Mouse (Mus musculus) midbrain, embryonic 10.5 days (tissue): Measurements from ENCODE around the gene Tmem219. TPM values are rescaled to one million over a fixed set of nuclear protein-coding genes. Genes with fewer than 3 reads are reported as not detected.

Experiments used
- DNase-seq: peaks from one replicate; pipeline ENCODE4 v3.0.0-alpha.2; 2017; ENCODE audit warnings: low spot score
- H3K27ac ChIP-seq: fragments of 300-500 bp; sonication (generic); replicated peaks from 2 replicates; pipeline ENCODE4 v1.5.1; 2016; ENCODE audit warnings: mild to moderate bottlenecking
- H3K27me3 ChIP-seq: fragments of 300-500 bp; sonication (generic); 2 replicates; pipeline ENCODE4 v1.6.1; 2016; ENCODE audit warnings: low read depth, mild to moderate bottlenecking; ENCODE audit not compliant: poor library complexity, severe bottlenecking
- H3K36me3 ChIP-seq: fragments of 300-500 bp; sonication (generic); 2 replicates; pipeline ENCODE4 v1.6.1; 2016; ENCODE audit warnings: mild to moderate bottlenecking, moderate library complexity
- H3K4me1 ChIP-seq: fragments of 300-500 bp; sonication (generic); 2 replicates; pipeline ENCODE4 v1.6.1; 2016
- H3K4me3 ChIP-seq: fragments of 300-500 bp; sonication (generic); 2 replicates; pipeline ENCODE4 v1.5.1; 2016; ENCODE audit warnings: mild to moderate bottlenecking, moderate library complexity
- H3K9me3 ChIP-seq: fragments of 300-500 bp; sonication (generic); replicated peaks from 2 replicates; pipeline ENCODE4 v1.6.1; 2016; ENCODE audit warnings: mild to moderate bottlenecking
- WGBS: fragments of 180-500 bp; shearing (Covaris S2); methylation state at CpG from one replicate; pipeline ENCODE4 v1.1.7; 2016; 5-methylcytosine and 5-hydroxymethylcytosine counted together
- polyA plus RNA-seq: library from polyadenylated mRNA; unstranded; fragments of >200 nt; fragmentation: Nextera tagmentation; extraction: Ambion mirVana; gene quantifications from 2 replicates; pipeline ENCODE4 v1.2.1, GENCODE M21; 2016

Gene Tmem219
- polyA plus RNA-seq, 1 experiment from 2014 or later = 29.4 TPM

DNA sequence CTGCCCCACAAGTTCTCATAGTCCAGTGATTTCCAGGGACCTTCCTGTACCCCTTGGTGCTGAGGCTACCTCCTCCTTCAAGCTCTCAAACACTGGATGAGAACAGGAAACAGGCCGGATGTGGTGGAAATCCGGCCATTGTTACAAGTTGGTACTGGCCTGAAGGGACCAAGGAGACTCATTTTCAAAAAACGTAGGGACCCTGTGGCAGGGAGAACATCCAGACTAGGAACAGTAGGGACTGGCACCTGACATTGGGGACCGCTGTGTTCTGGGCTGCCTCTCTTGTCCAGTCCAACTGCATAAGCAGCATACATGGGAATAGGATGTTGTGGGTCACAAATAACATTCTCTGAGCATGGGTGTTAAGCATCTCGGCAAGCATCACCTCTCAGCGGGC lies 41.7 kb downstream of the Tmem219 start:
- Histone ChIP-seq H3K9me3 (no peaks in the 10 kb centered on the region), H3K4me1 (peaks cover 49% of the 10 kb centered on the region), H3K36me3 (peaks cover 59% of the 10 kb centered on the region), H3K27me3 (no peaks in the 10 kb centered on the region), H3K4me3 (peak overlapping the region; percentile 89; the same call in 1 of the 2 replicates), H3K27ac (no peak overlapping the region; the same call in 1 of the 2 replicates)
- no peak for DNase-seq
- WGBS = 87% methylated on average over 6 of the region's 6 CpGs

DNA sequence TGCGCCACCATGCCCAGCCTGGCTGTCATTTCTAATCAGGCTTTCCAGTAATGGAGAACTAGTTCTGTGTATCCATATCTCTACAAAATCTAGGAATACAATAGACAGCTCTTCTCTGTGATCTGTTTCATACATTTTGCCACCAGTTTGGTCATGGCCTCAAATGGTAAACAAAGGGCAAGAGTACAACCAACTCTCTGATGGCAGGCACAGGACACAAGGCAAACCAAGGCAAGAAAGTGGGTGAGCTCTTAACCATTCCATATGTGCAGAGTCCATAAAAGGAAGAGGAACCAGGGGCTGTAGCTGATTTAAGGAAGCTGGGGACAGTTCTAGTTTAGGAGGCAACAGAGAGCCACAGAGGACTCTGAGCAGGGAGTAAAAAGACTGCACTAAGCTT lies 45.5 kb downstream of the Tmem219 start:
- peaks cover 22% of the 10 kb centered on the region for H3K4me1 ChIP-seq
- H3K9me3 ChIP-seq = no peaks in the 10 kb centered on the region
- no peak overlapping the region for H3K27ac ChIP-seq
- no peaks in the 10 kb centered on the region for H3K27me3 ChIP-seq
- WGBS = 96% methylated on average over 1 of the region's 1 CpGs
- no peak for DNase-seq
- H3K36me3 ChIP-seq = peaks cover 93% of the 10 kb centered on the region
- H3K4me3 ChIP-seq = no peak overlapping the region

DNA sequence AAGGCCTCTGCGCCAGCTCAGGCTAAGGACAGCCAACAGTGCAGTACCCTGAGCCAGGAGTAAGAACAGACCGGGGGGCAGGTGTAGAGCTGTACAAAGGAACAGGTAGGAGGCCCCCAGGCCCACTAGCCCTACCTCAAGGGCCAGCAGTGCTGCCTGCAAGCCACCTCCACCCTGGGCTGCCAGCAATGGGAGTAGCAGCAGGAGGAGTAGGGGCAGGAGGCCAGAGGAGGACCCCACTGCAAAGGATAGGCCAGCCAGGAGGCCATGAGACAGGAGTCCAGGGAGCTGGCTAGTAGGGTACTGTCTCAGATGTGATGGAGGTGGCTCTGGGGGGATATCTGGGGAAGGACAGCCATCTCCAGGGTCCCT lies 52.2 kb downstream of the Tmem219 start:
- peaks cover 8% of the 10 kb centered on the region; the same call in 1 of the 2 replicates for H3K4me1 ChIP-seq
- WGBS = 96% methylated on average over 2 of the region's 2 CpGs
- H3K27ac ChIP-seq = no peak overlapping the region
- H3K4me3 ChIP-seq = no peak overlapping the region
- no peaks in the 10 kb centered on the region for H3K27me3 ChIP-seq
- DNase-seq = no peak
- no peaks in the 10 kb centered on the region for H3K9me3 ChIP-seq
- H3K36me3 ChIP-seq = peaks cover 100% of the 10 kb centered on the region

DNA sequence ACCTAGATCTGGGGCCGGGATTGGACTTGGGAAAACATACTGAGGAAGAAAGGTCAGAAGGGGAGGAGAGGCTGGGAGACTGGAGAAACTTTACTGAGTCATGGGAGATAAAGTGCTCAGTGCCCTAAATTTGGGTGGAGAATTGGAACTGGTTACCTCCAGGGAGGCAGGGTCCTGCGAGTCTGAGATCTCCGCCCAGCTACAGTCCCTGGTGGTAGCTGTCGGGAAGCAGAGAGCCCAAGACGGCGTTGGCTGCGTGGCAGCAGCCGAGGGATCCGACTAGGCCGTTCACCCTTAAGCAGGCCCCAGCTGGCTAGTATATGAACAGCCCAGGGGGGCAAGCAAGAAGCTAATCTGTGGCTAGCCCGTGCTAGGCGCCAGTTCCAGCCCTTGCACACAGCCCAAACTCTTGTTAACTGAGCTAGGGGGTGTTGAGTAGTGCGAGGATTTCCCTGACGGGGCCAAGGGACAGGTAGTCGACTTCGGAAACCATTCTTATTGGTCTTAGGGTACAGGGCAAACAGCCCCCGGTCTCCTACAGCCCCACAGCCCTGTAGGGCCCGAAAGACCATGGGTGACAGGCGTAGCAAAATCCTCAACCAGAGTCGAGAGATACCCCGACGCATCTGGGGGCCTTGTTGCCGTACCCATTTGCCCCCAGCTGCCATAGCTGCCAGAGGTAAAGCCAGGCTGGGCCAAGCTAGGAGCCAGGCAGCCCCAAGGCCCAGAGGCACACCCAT lies 52.8 kb downstream of the Tmem219 start:
- Histone ChIP-seq H3K27me3 (no peaks in the 10 kb centered on the region), H3K9me3 (no peaks in the 10 kb centered on the region), H3K36me3 (peaks cover 100% of the 10 kb centered on the region), H3K4me1 (peaks cover 8% of the 10 kb centered on the region; the same call in 1 of the 2 replicates), H3K27ac (no peak overlapping the region), H3K4me3 (0 out of 2 replicates have a peak overlapping the region, but pooled peaks have one; percentile 4)
- DNase-seq = no peak
- WGBS = 92% methylated on average over 23 of the region's 23 CpGs

DNA sequence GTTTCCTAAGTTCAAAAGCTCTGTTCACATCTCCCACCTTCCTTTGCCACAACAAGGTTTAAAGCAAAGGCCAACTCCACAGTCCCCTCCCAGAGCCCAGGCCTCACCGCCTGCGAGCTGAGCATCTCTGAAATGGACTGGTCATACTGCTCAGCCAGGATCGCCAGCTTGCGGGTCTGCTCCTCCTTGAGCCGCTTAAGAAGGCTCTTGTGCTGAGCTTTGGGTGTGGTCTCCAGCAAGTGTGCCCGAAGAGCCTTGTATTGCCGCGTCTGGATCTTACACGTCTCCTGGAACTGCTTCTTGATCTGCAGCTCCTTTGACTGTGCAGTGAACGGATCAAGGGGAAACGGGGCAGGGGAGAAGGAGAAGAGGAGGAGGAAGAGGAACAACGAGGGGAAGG lies 54.7 kb downstream of the Tmem219 start:
- H3K36me3 ChIP-seq = peaks cover 100% of the 10 kb centered on the region
- no peak for DNase-seq
- WGBS = 87% methylated on average over 12 of the region's 12 CpGs
- H3K27me3 ChIP-seq = no peaks in the 10 kb centered on the region
- no peaks in the 10 kb centered on the region for H3K9me3 ChIP-seq
- H3K4me1 ChIP-seq = peaks cover 27% of the 10 kb centered on the region
- no peak overlapping the region for H3K27ac ChIP-seq
- H3K4me3 ChIP-seq = no peak overlapping the region

DNA sequence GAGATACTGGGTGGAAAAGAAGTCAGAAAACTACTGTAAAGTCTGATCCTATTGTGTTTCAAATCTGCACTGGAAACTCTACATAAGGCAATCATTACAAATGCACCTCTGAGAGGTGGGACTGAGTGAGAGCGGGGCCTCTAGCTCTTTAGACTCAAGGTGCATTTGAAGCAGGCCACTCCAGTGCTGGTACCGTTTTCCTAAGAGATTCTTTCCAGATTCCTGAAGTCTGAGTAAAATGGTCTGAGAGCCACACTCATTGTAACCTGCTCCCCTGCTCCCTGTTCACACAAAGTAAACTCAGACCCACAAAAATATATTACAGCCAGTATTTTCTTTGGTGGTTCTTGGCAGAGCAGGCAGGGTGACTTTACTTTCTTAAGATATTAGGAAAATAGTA lies 55.2 kb downstream of the Tmem219 start:
- Histone ChIP-seq H3K4me1 (peaks cover 31% of the 10 kb centered on the region), H3K4me3 (no peak overlapping the region), H3K27ac (no peak overlapping the region), H3K36me3 (peaks cover 95% of the 10 kb centered on the region), H3K27me3 (no peaks in the 10 kb centered on the region), H3K9me3 (no peaks in the 10 kb centered on the region)
- WGBS = 94% methylated on average over 2 of the region's 2 CpGs
- DNase-seq = no peak

DNA sequence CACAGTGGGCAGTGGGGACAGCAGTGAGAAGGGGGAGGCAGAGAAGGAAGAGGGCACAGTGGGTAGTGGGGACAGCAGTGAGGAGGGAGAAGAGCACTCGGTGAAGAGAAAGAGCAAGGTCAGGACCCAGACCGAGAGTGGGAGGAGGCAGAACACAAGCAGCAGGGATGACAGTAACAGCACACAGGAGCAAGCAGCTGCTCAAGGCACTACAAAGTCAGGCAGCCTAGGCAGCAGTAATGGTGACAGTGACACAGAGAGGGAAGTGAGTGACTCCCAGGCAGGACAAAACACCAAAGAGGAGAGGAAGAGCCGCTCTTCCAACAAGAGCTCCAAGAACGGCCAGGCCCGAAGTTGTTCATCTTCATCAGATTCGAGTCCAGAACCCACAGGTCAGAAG lies 58.9 kb downstream of the Tmem219 start:
- WGBS = 71% methylated on average over 6 of the region's 6 CpGs
- peak overlapping the region; percentile 94 for H3K27ac ChIP-seq
- H3K4me1 ChIP-seq = peaks cover 40% of the 10 kb centered on the region
- H3K36me3 ChIP-seq = peaks cover 79% of the 10 kb centered on the region
- DNase-seq = no peak
- H3K4me3 ChIP-seq = peak overlapping the region; percentile 72
- H3K9me3 ChIP-seq = no peaks in the 10 kb centered on the region
- H3K27me3 ChIP-seq = no peaks in the 10 kb centered on the region

DNA sequence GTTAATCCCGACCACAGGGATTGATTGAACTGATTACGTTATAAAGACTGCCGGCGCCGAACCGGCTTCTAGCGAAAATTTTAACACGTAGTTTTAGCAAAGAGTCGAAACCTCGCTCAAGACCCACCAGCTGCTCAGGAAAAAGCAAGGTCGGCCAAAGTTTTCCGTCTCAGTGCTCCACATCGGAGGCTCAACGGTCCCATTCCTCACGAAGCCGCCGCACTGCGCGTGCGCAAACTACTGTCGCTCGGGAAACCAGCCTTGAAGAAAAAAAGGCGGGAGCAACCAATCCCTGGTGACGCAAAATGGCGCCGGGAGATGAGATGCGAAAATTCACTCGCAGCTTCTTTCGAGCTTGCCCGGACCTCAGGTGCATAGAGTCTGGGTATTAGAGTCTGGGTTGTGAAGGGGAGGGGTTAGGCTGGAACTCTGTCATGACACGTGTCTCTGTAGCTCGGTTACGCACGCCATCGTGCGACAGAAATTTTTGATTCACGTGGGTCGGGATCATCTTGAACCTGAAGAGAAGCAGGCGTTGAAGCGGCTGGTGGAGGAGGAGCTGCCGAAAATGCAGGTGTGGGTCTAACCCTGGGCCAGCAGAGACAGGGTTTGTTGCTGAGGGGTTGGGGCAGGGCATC lies 60.5 kb downstream of the Tmem219 start, which contains the start of gene Ino80e:
Gene Ino80e, minus strand, starts transcription at position 231 of the 638 bp plus-strand sequence.
- Histone ChIP-seq H3K4me1 (peaks cover 40% of the 10 kb centered on the region), H3K4me3 (peak within 1 kb of the TSS; percentile 72), H3K36me3 (peaks cover 79% of the 10 kb centered on the region), H3K27me3 (no peaks in the 10 kb centered on the region), H3K9me3 (no peaks in the 10 kb centered on the region), H3K27ac (peak within 1 kb of the TSS; percentile 94)
- whole genome bisulfite sequencing = under 1% methylated on average over 41 of the region's 41 CpGs
- peak; percentile 95 for DNase-seq

DNA sequence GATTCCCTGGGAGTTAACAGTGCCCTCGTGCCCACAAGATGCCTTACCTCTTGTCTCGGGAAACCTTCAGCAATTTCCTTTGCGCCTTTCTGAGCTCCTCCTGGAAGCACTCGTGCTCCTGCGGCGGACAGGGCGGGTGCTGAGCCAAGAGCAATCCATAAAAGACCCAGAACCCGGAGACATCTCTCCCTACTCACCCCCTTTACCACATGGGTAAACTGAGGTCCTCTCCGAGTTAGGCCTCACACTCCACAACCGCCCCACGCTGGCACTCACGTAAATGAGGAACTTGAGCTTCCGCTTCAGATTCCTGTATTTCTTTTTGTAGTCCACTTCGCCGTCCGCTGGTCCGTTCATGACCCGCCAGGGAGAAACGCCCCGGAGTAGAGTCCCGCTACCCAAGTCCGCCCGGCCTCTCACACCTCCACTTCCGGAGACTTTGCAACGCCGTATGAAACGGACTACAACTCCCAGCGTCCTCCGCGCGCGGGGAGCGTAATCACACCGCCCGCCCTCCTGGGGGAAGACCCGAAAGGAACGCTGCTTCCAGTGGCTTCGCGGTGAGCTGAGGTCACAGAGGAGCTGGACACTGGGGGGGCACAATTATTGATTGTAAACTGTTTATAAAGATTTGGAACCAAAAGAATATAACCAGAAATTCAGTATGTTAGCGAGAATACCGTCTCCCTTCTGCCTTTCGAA lies 61.1 kb downstream of the Tmem219 start, which contains the start of gene Hirip3:
Gene Hirip3, plus strand, starts transcription at position 544 of the 702 bp plus-strand sequence.
- H3K4me3 ChIP-seq = peak within 1 kb of the TSS; percentile 72
- DNase-seq = peak; percentile 93
- H3K4me1 ChIP-seq = peaks cover 39% of the 10 kb centered on the region
- peak within 1 kb of the TSS; percentile 94 for H3K27ac ChIP-seq
- WGBS = 3% methylated on average over 42 of the region's 42 CpGs
- no peaks in the 10 kb centered on the region for H3K27me3 ChIP-seq
- no peaks in the 10 kb centered on the region for H3K9me3 ChIP-seq
- peaks cover 79% of the 10 kb centered on the region for H3K36me3 ChIP-seq

DNA sequence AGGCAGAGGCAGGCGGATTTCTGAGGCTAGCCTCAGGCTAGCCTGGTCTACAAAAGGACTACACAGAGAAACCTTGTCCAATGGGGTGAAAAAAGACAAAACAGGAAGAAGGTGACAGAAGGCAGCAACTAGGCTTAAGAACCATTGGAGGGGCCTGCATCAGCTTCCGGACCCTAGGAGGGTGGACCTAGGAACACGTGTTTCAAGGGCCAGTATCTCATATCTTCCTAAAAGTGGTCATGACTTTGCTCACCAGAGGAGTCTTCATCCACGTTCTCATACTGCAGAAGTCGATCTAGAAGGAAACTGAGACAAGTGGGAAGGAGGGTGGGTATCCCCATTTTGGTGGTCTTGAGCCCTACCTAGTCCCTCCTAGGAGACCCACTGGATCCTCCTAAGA lies 61.7 kb downstream of the Tmem219 start:
- H3K27me3 ChIP-seq = no peaks in the 10 kb centered on the region
- peak overlapping the region; percentile 72 for H3K4me3 ChIP-seq
- DNase-seq = no peak
- no peaks in the 10 kb centered on the region for H3K9me3 ChIP-seq
- peaks cover 37% of the 10 kb centered on the region for H3K4me1 ChIP-seq
- peak overlapping the region; percentile 94 for H3K27ac ChIP-seq
- H3K36me3 ChIP-seq = peaks cover 79% of the 10 kb centered on the region
- WGBS = 82% methylated on average over 5 of the region's 5 CpGs

DNA sequence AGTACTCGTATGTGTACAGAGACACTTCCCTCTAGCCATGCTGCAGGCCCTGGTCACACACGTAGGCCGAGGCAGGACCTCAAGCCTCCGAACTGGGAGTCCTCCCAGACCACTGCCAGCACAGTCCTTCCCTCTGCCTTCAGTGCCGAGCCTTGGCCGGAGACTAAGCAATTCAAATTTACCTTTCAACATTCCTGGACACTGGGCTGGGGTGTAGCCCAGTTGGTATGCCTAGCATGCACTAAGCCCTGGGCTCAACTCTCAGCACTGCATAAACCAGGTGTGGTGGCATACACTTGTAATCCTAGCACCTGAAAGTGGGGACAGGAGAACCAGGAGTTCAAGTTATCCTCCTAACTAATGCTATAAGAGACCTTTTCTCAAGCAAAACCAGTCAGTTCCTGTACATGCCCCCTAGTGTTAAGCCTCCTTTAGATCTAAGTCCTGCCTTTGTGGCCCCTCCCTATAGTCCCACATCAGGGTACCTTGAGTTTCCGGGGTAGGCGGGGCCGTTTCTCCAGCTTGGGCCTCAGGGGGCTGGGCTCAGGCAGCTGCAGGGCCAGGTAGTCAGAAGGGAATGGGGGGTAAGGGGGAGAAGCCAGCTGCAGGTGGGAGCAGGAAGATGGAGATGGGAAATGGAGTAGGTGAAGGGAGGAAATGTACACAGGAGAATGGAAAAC lies 65.8 kb downstream of the Tmem219 start:
- peaks cover 27% of the 10 kb centered on the region for H3K4me1 ChIP-seq
- H3K4me3 ChIP-seq = no peak overlapping the region
- WGBS = 83% methylated on average over 9 of the region's 9 CpGs
- H3K27ac ChIP-seq = no peak overlapping the region
- H3K36me3 ChIP-seq = peaks cover 90% of the 10 kb centered on the region
- 0 out of 2 replicates have a peak, but pooled peaks cover 4% of the 10 kb centered on the region for H3K27me3 ChIP-seq
- DNase-seq = no peak
- no peaks in the 10 kb centered on the region for H3K9me3 ChIP-seq

DNA sequence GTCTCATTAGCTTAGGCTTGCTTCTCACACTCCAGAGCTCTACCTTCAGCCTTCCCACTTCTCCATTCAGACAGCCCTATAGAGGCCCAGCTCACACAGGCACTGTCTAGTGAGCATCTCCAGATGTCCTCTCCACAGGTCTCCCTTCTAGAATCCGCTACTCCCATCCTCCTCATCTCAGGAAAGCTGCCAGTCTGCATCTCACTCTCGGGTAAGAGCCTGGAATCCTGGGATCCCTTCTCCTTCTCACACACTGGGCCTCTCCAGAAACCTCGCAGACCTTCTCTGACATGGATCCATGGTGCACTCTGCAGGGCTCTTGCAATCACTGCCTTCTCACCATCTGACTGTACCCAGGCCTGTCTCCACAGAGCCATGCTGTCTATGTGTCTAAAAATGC lies 67.1 kb downstream of the Tmem219 start:
- DNase-seq = no peak
- Histone ChIP-seq H3K4me3 (no peak overlapping the region), H3K4me1 (peaks cover 30% of the 10 kb centered on the region), H3K27ac (no peak overlapping the region), H3K9me3 (no peaks in the 10 kb centered on the region), H3K36me3 (peaks cover 100% of the 10 kb centered on the region), H3K27me3 (peaks cover 16% of the 10 kb centered on the region; the same call in 1 of the 2 replicates)
- 82% methylated on average over 3 of the region's 3 CpGs for whole genome bisulfite sequencing
